ENCODE assay signal across 8 mouse cellular contexts in genomic region chr12:86923837-86924236, GRCm38 (mm10). TPM values are rescaled to one million over a fixed set of nuclear protein-coding genes. Genes with fewer than 3 reads are reported as not detected.
A peak's percentile ranks its signal among the peaks of the same experiment; 100 is the strongest.
DNase-seq lines count a peak whose midpoint lies in the region; ATAC-seq and TF ChIP-seq lines count a peak whose summit lies in the region.

No protein-coding gene starts in this region.

- ATAC-seq in cerebellum, adult (ENCODE audit: insufficient number of reproducible peaks, low FRiP score, low TSS enrichment), result peak; percentile 78
- ATAC-seq in forebrain, embryonic 14.5 days, result peak; percentile 64
- ATAC-seq in lung, embryonic 15.5 days (ENCODE audit: borderline replicate concordance, extremely low read depth, low FRiP score, low TSS enrichment), result peak; percentile 58; the same call in 1 of the 2 replicates

- peaks cover 5% of the 10 kb centered on the region; the same call in 1 of the 2 replicates for H3K9me3 ChIP-seq in forebrain, embryonic 14.5 days (replicated peaks; ENCODE audit: control insufficient read depth, low read length)
- H3K9me3 ChIP-seq in lung, embryonic 15.5 days, result peaks cover 2% of the 10 kb centered on the region; the same call in 1 of the 2 replicates

- peak; percentile 90 for DNase-seq in ES-CJ7 (ENCODE audit: low read depth, low spot score)
- peak; percentile 89 for DNase-seq in forebrain, embryonic 14.5 days (ENCODE audit: low spot score)
- peak; percentile 70 for DNase-seq in heart, postnatal 25 days (ENCODE audit: low spot score)
- peak; percentile 62 to 89 for DNase-seq in layer of hippocampus, adult 18-20 months (ENCODE audit: low spot score in 2 of 2)
- peak; percentile 41 for DNase-seq in ovary, adult 18-20 months (ENCODE audit: low spot score)
- DNase-seq in thymus, adult 2 months, result peak; percentile 75

- TF ChIP-seq POLR2A in thymus, adult 2 months (IDR thresholded peaks at IDR 0.05; ENCODE audit: control insufficient read depth, extremely low read depth, insufficient read depth, low read length, poor library complexity), result no peak

- H3K36me3 ChIP-seq in forebrain, embryonic 14.5 days (ENCODE audit: control insufficient read depth, insufficient read depth, low read length), result no peaks in the 10 kb centered on the region
- H3K36me3 ChIP-seq in lung, embryonic 15.5 days, result no peaks in the 10 kb centered on the region
- H3K36me3 ChIP-seq in thymus, adult 2 months (ENCODE audit: control insufficient read depth, insufficient read depth, low read length), result no peaks in the 10 kb centered on the region

- H3K4me2 ChIP-seq in forebrain, embryonic 14.5 days (ENCODE audit: low read length), result no peak overlapping the region
- H3K4me2 ChIP-seq in lung, embryonic 15.5 days, result no peak overlapping the region

- WGBS in forebrain, embryonic 14.5 days, result 1% methylated on average over 5 of the region's 5 CpGs
- under 1% methylated on average over 5 of the region's 5 CpGs for WGBS in lung, embryonic 15.5 days
- 4% methylated on average over 5 of the region's 5 CpGs for WGBS in thymus, adult 2 months

- no peak overlapping the region for H3K4me3 ChIP-seq in forebrain, embryonic 14.5 days (ENCODE audit: low read depth, low read length)
- H3K4me3 ChIP-seq in lung, embryonic 15.5 days, result no peak overlapping the region
- H3K4me3 ChIP-seq in thymus, adult 2 months (ENCODE audit: control insufficient read depth, insufficient read depth, low read length), result no peak overlapping the region

- no peaks in the 10 kb centered on the region for H3K27me3 ChIP-seq in forebrain, embryonic 14.5 days (replicated peaks; ENCODE audit: control insufficient read depth, insufficient read depth, low read length)
- H3K27me3 ChIP-seq in lung, embryonic 15.5 days, result no peaks in the 10 kb centered on the region
- no peaks in the 10 kb centered on the region for H3K27me3 ChIP-seq in thymus, adult 2 months (ENCODE audit: control insufficient read depth, insufficient read depth, low read length)

- no peaks in the 10 kb centered on the region; the same call in 1 of the 2 replicates for H3K4me1 ChIP-seq in forebrain, embryonic 14.5 days (ENCODE audit: control insufficient read depth, insufficient read depth, low read length)
- peaks cover 12% of the 10 kb centered on the region for H3K4me1 ChIP-seq in lung, embryonic 15.5 days
- H3K4me1 ChIP-seq in thymus, adult 2 months (replicated peaks; ENCODE audit: control insufficient read depth, insufficient read depth, low read length), result no peaks in the 10 kb centered on the region

- H3K27ac ChIP-seq in forebrain, embryonic 14.5 days (ENCODE audit: low read depth, low read length), result peak overlapping the region; percentile 70; the same call in 1 of the 2 replicates
- no peak overlapping the region for H3K27ac ChIP-seq in lung, embryonic 15.5 days
- H3K27ac ChIP-seq in thymus, adult 2 months (ENCODE audit: control insufficient read depth, insufficient read depth, low read length), result no peak overlapping the region

- intact Hi-C loops in heart, postnatal 25 days (cut with DNase I), result loop anchor here (2.0 to 5.0 kb wide), 3 partner anchors 128 to 151 kb away; no protein-coding TSS in a partner anchor

- peak; percentile 62; the same call in 1 of the 2 replicates for TF ChIP-seq CTCF in thymus, adult 2 months (IDR thresholded peaks at IDR 0.05; ENCODE audit: borderline replicate concordance, control insufficient read depth, extremely low read depth, insufficient read depth, low read length, poor library complexity)

- H3K9ac ChIP-seq in forebrain, embryonic 14.5 days (ENCODE audit: low read length), result no peak overlapping the region
- no peak overlapping the region for H3K9ac ChIP-seq in lung, embryonic 15.5 days

RNA-seq across cellular contexts. Expression of gene Cipc, which starts 23.0 kb away (rescaled TPM):
- 47.5 and 57.0 TPM in 2 replicates for polyA plus RNA-seq in forebrain, embryonic 14.5 days (2014; fragmentation: Nextera tagmentation; extraction: Ambion mirVana)
- 10 to 100 TPM; 41.1 to 48.6 TPM for total RNA-seq in heart, postnatal 25 days (2021)
- 10 to 100 TPM; 72.9 to 75.1 TPM for total RNA-seq in layer of hippocampus, adult 18-20 months (2021)
- 18.0 and 19.2 TPM in 2 replicates for polyA plus RNA-seq in lung, embryonic 15.5 days (2015; fragmentation: Nextera tagmentation; extraction: Ambion mirVana)
- 43.8 and 56.5 TPM in 2 replicates for polyA plus RNA-seq in thymus, adult 2 months (2012; rRNA removed)

RNA-seq across cellular contexts. Expression of gene Irf2bpl, which starts 39.2 kb away (rescaled TPM):
- polyA plus RNA-seq in forebrain, embryonic 14.5 days (2014; fragmentation: Nextera tagmentation; extraction: Ambion mirVana), result 41.4 and 56.5 TPM in 2 replicates
- 10 to 100 TPM; 33.3 to 36.9 TPM for total RNA-seq in heart, postnatal 25 days (2021)
- total RNA-seq in layer of hippocampus, adult 18-20 months (2021), result 10 to 100 TPM; 76.4 to 76.9 TPM
- 49.4 and 50.0 TPM in 2 replicates for polyA plus RNA-seq in lung, embryonic 15.5 days (2015; fragmentation: Nextera tagmentation; extraction: Ambion mirVana)
- polyA plus RNA-seq in thymus, adult 2 months (2012; rRNA removed), result 38.6 and 46.1 TPM in 2 replicates
